Mouse (Mus musculus): ENCODE data around the gene Hdgfl3.

Hdgfl3 gene

DNA sequence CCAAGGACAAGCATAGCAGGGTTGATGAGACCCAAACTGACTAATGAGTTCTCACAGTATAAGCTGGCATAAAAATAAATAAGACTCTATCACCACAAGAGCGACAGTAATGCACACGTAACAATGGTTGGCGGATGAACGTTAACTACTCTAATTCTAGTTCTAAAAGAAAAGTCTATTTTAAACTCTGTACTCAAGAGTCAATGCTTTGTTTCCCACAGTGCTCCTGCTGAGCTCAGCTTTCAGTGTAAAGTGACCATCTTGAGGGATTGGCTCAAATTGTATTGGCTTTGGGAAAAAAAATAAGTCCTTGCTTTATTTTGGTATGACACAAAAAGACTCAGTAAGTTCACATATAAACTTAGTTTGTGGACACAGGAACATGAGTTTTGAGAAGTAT is 49.1 kb downstream of the Hdgfl3 start:
- no peak for DNase-seq

DNA sequence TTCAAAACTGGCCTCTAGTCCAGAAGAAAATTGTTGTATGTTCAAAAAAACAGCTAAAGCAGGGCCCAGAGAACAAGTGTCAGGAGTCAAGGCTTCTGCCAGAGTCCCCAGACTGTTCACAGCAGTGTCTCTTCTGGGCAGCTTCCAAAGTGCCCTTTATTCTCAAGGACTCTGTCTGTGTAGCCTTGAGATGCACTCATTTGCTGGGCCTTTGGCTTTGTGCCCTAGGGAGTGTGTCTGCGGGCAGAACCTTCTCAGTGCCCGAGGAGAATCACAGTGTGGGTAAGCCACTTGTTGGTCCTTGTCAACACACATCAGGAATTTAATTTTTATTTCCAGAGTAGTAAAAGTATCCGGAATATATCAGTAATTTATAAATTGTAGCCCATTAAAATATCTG is 52.7 kb downstream of the Hdgfl3 start:
- no peak for DNase-seq

- DNase-seq: peak; percentile 39 to 57
Observed at GRCm38 (mm10) chr7:81880797-81881196, 53.5 kb downstream of the Hdgfl3 start.

- no peak for DNase-seq
Observed at GRCm38 (mm10) chr7:81880286-81880685, 54.0 kb downstream of the Hdgfl3 start.

DNA sequence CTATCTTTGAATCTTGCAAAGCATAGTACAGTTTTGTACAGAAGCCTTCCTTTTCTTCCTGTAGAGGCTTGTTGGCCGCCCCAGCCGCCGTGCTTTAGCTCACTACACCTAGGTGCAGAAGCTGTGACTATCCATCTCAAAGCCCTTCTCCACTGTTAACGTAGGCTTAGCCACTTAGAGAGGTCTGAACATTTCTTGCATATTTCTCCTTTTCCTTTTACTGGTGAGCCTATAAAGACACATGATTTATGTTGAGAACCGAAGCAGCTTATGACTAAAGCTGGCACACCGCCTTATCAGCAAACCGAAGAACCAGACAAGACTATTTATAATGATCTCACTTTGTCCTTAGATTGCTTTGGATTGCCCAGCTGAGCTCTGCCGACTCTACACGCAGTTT is 58.9 kb downstream of the Hdgfl3 start:
- DNase-seq: no peak

DNA sequence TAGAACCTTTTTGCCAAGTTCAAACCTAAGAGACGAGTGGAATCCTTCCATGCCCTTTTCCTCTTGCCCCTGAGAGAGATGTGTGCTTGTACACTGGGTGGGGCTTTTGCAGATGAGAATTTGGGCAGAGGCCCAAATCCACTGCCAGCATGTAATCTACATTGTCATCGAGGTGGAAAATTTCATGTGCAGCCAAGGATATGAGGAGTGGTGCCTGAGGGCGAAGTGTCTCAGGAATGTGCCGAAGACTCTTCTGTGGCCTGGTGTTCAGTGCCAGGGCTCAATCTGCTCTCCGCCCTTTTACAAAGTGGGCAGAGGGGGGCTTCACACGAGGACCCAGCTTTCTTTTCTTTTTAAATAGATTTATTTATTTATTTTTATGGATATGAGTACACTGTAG is 59.6 kb downstream of the Hdgfl3 start:
- DNase-seq: no peak

- DNase-seq: no peak
Observed at GRCm38 (mm10) chr7:81873807-81874206, 60.5 kb downstream of the Hdgfl3 start.

DNA sequence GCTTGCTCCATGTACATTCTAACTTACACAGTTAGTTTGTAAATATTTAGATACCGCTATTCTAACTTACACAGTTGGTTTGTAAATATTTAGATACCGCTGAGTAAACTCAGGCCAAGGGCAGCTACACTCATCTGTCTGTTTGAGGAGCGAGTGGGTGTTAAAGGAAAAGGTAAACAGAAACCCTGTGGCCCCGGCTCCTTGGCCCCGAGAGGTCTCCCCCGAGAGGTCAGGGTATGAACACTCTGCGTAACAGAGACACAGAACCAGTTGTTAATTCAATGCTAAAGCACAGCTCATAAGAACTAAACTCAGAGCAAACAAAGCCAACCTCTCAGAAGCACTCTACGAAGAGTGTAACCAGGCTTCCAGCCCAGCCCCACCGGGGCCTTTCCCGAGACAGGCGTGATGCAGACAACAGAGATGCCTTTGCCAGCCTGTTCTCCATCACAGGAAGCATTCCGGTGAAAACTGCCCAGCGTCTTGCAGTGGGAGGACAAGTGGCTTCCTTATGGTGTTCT is 61.7 kb downstream of the Hdgfl3 start:
- DNase-seq: no peak

DNA sequence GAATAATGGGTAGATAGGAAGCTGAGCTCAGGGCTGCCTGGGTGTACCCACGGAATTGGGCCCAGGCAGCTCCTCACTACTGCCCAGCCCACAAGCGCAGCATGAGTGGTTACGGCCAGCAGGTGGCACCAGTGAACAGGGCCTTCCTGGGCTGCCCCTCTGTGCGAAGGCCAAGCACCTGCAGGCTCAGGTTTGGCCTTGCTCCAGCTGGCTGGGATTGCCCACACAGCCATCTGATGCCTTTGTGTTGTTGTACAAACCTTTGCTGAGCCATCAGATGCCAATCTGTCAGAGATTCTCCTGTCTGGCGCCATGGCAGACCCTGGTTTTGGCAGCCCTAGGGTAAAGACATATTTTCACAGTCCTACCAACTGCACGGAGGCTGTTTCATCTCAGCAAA is 66.1 kb downstream of the Hdgfl3 start:
- DNase-seq: peak; percentile 59 to 76

DNA sequence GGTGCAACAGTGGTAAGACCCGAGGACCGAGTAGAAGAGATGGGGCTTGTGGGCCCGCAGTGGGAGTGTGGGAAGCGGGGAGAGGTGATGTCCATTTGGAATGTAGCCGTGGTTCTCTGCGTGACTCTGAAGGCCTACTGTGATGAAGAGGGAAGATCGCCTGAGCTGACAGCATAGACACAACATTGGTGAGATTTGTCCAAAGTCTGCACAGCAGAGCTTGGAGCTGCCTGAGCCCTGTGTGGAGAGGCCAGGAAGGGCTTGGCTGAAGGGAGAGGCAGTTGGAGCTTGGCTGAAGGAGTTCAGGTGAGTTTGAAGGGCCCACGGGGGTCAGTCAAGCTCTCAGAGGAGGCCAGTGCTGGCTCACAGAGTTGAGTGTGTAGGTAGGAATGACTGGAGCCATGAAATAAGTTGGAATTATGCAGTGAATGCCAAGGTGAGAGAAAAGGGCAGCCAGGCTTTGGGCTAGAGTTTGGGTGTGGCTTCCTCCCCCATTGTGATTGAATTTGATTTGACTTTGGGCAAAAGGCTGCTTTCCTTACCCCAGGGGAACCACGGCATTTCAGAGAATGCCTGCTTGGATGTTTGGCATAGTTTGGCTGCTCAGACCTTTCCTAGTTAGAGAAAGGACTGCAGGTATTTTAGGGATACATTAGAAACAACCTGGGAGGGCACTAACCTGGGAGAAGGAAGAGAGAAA is 66.9 kb downstream of the Hdgfl3 start:
- DNase-seq: no peak

DNA sequence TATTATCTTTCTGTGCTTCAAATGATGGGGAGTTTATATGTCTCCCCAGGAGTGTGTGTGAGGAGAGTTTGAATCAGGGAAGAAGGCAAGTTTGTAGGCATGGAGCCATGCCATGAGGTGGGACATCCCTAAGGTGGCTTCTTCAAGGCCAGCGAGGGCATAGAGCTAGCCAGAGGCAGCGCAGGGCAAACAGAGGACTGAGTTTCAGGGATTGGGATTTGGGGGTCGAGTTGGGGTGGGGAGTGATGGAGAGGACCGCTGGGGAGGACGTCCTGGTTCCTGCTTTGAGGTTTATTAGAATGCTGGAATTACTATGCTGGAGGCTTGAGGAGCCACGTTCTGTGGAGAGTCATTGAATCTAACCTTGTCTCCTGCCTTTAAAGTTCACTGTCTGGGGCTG is 68.3 kb downstream of the Hdgfl3 start:
- no peak for DNase-seq

DNA sequence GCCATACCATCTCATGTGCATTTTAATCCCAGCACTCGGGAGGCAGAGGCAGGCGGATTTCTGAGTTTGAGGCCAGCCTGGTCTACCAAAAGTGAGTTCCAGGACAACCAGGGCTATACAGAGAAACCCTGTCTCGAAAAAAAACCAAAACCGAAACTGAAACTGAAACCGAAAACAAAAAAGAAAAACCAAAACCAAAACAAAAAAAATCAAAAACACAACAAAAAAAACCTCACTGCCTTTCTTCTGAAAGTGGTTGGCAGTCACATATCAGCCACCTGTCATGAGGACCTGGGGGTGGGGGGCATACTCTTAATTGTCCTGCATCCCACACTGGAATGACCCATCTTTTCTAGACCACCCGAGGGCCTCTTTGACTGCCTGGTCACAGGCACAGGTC is 69.7 kb downstream of the Hdgfl3 start:
- DNase-seq: no peak

DNA sequence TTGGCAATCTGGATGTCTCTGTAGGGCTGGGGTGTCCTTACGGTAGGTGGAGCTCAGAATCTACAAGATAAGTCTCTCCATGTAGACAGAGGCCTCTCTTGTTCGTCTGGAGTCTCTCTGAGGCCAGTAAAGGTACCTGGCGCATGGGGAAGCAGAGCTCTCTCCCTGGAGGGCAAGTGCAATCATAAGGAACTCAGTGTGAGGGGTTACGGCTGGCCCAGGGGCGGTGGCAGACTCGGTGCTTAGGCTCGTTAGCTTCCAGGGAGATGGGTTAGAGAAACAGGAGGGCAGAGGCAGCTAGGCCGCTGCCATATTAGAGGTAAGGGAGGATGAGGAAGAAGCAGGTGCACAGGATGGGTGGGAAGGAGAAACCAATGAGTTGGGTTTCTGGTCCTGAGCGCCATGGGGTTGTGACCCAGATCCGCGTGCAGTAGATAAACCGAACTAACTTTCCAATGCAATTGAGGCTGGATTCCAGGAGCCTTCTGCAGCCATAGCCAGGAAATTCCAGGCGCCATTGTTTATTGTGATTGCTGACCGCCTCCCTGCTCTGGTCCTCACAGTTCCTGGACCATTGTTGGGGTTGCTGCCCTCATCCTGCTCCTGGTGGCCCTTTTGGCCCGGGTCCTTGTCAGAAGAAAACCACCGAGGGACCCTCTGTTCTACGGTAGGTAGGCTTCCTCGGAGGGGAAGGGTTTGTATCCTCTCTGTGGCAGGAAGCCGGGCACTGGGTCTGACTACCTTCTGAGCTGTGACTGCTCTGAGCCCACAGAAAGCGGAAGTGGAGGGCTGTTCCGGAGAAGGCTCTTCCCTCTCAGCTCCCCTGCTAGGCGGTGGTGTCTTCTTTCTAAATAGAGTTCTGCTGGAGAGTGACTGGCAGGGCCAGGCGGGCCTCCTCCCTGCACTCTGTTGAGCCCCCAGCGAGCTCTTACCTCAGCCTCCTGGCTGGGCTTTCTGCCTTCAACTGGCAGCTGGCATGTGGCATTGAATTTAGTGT is 71.4 kb downstream of the Hdgfl3 start:
- DNase-seq: peak; percentile 66 to 75

GRCm38 (mm10) chr7:81861921-81862320 is 72.4 kb downstream of the Hdgfl3 start:
- no peak for DNase-seq

GRCm38 (mm10) chr7:81861461-81861860 is 72.8 kb downstream of the Hdgfl3 start:
- no peak for DNase-seq

DNA sequence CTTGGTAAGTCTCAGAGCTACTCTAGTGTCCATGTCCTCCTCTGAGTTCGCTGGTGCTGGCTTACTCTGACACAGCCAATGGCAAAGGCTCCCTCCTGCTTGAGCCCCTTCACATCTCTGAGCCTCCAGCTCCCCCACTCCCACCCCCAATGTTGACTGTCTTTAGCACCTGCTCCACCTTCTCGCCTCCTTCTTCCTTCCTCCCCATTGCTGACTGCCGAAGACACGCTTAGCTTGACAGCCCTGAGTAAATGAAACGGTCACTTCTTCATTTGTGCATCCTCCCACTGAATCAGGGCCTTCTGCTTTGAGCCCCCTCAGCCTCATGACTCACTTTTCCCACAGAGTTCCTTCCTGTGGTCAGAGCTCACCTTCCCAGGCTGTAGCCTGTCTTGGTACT is 73.3 kb downstream of the Hdgfl3 start:
- peak; percentile 49 to 51 for DNase-seq

- DNase-seq: peak; percentile 49 to 53
Observed at GRCm38 (mm10) chr7:81860071-81860470, 74.2 kb downstream of the Hdgfl3 start.

DNA sequence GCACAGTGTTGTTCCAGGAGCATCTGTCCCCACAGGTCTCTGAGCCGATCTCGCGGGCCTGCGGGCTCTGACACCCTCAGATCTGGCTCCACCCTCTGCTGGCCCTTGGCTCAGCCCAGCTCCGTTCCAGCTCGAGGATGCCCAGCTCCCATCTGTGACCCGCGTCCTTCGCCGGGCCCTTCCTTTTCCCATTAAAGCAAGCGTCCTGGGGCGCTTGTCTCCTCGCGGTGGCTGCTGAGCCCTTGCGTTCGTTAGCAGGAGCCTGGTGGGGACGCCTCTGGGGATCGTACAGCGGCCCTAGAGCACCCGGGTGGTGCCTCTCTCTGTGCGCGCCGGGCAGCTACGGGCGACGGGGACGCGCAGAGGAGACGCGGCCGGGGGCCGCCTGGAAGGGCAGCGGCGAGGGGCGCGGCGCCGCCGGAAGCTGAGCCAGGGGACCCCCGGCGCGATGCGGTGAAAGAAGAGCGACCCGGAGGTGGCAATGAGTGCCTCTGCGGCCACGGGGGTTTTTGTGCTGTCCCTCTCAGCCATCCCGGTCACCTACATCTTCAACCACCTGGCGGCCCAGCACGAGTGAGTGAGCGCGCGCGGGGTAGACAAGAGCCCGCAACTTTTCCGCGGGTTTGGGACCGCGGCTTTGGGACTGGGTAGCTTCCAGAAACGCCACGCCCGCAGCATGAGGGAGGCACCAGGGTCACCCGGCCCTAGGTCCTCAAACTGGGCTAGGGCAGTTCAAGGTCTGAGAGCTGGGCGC is 75.1 kb downstream of the Hdgfl3 start, which contains the start of gene Tm6sf1:
Gene Tm6sf1, plus strand, starts transcription at position 34 of the 754 bp plus-strand sequence.
- peak; percentile 54 to 55 for DNase-seq

- DNase-seq: no peak
Observed at GRCm38 (mm10) chr7:81858236-81858635, 76.0 kb downstream of the Hdgfl3 start.

- DNase-seq: no peak
Observed at GRCm38 (mm10) chr7:81856221-81856620, 78.1 kb downstream of the Hdgfl3 start.

DNA sequence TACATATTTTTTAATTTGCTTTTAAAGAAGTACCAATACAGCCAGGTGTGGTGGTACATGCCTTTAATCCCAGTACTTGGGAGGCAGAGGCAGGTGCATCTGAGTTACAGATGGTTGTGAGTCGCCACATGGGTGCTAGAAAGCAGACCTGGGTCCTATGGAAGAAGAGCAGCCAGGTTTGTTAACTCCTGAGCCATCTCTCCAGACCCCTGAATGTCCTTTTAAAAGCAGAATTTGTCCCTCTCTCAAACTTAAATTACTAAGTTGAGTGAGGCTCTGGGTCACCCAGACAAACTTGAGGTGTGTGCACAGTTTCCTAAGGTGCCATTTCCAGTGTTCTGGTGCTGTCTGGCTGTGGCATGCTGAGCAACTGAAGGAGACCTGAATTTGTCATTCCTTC is 78.6 kb downstream of the Hdgfl3 start, which contains the start of gene Gm10160:
Gene Gm10160, minus strand, starts transcription at position 101 of the 400 bp plus-strand sequence.
- DNase-seq: no peak

GRCm38 (mm10) chr7:81854568-81855307 is 79.5 kb downstream of the Hdgfl3 start:
- no peak for DNase-seq

Measured in spleen, adult 18-20 months (tissue).